Mouse (Mus musculus) midbrain, postnatal 0 days (tissue): ENCODE data around the gene Nrxn1. TPM values are rescaled to one million over a fixed set of nuclear protein-coding genes. Genes with fewer than 3 reads are reported as not detected.

Experiments
- ATAC-seq: fragments of 200-750 bp; cut with Nextera tagmentation; 2 replicates; pipeline ENCODE4 v1.8.0; 2017; ENCODE audit warnings: moderate number of reproducible peaks, mild to moderate bottlenecking, moderate TSS enrichment, moderate library complexity; ENCODE audit not compliant: low FRiP score
- DNase-seq: peaks from one replicate; pipeline ENCODE4 v3.0.0-alpha.2; 2015; ENCODE audit warnings: low spot score
- H3K27ac ChIP-seq: fragments of 300-500 bp; sonication (generic); 2 replicates; pipeline ENCODE4 v1.5.1; 2014; ENCODE audit warnings: low read depth, mild to moderate bottlenecking, low read length, mixed read lengths
- H3K27me3 ChIP-seq: fragments of 300-500 bp; sonication (generic); 2 replicates; pipeline ENCODE4 v1.6.1; 2014; ENCODE audit warnings: low read length, control low read depth, mixed read lengths; ENCODE audit not compliant: insufficient read depth
- H3K36me3 ChIP-seq: fragments of 300-500 bp; sonication (generic); 2 replicates; pipeline ENCODE4 v1.6.1; 2014; ENCODE audit warnings: low read length, control low read depth, mixed read lengths; ENCODE audit not compliant: insufficient read depth
- H3K4me1 ChIP-seq: fragments of 300-500 bp; sonication (generic); 2 replicates; pipeline ENCODE4 v1.6.1; 2014; ENCODE audit warnings: mild to moderate bottlenecking, control low read depth, antibody characterized with exemption, low read length, mixed read lengths; ENCODE audit not compliant: insufficient read depth
- H3K4me2 ChIP-seq: fragments of 300-500 bp; sonication (generic); 2 replicates; pipeline ENCODE4 v1.6.1; 2014; ENCODE audit warnings: low read depth, mild to moderate bottlenecking, low read length, mixed read lengths; ENCODE audit not compliant: poor library complexity, severe bottlenecking
- H3K4me3 ChIP-seq: fragments of 300-500 bp; sonication (generic); 2 replicates; pipeline ENCODE4 v1.5.1; 2014; ENCODE audit warnings: low read depth, mild to moderate bottlenecking, low read length, moderate library complexity
- H3K9ac ChIP-seq: fragments of 300-500 bp; sonication (generic); replicated peaks from 2 replicates; pipeline ENCODE4 v1.6.1; 2014; ENCODE audit warnings: mild to moderate bottlenecking, low read length, moderate library complexity, mixed read lengths; ENCODE audit not compliant: poor library complexity, severe bottlenecking
- H3K9me3 ChIP-seq: fragments of 300-500 bp; sonication (generic); 2 replicates; pipeline ENCODE4 v1.6.1; 2016; ENCODE audit warnings: low read length, control low read depth
- CTCF ChIP-seq: IDR thresholded peaks from 2 replicates; pipeline ENCODE4 v1.5.1; 2016; ENCODE audit warnings: antibody characterized with exemption, mild to moderate bottlenecking
- WGBS: fragments of 180-500 bp; shearing (Covaris S2); extraction: QIAGEN DNeasy Blood & Tissue Kit; methylation state at CpG from one replicate; pipeline ENCODE4 v1.1.7; 2014; 5-methylcytosine and 5-hydroxymethylcytosine counted together
- polyA plus RNA-seq: library from polyadenylated mRNA; unstranded; fragments of >200 nt; fragmentation: Nextera tagmentation; extraction: Ambion mirVana; gene quantifications from 2 replicates; pipeline ENCODE4 v1.2.1, GENCODE M21; 2015
- total RNA-seq: library from RNA; depleted of rRNA; stranded (reverse); fragments of >200 nt; gene quantifications from 2 replicates; pipeline ENCODE4 v1.2.3, GENCODE M21; 2014

The Nrxn1 gene
- total and polyA plus RNA-seq, 2 experiments from 2014 or later = 240 to 472 TPM

DNA sequence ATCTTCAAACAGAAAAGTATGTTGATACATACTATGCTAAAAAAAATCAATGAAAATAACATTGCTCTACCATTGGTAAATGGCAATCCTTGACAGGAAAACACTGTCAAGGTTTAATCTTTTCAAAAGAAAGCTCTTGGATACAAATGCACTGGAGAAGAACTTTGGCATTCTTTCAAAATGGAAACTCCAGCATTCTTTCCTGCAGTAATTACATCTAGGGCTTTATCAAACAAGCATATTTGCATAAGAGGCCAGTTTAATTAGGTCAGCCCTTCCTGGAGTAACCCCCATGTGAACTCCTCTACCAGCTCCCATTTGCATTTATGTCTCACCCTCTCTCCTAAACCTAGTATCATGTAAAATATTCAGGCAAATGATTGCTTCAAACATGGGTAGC is 696.5 kb downstream of the Nrxn1 start:
- Histone ChIP-seq H3K9me3 (no peaks in the 10 kb centered on the region), H3K4me2 (no peak overlapping the region), H3K4me1 (no peaks in the 10 kb centered on the region), H3K4me3 (no peak overlapping the region), H3K9ac (no peak overlapping the region), H3K27me3 (no peaks in the 10 kb centered on the region), H3K27ac (no peak overlapping the region), H3K36me3 (no peaks in the 10 kb centered on the region)
- TF ChIP-seq CTCF = no peak
- ATAC-seq (no peak), DNase-seq (no peak)

DNA sequence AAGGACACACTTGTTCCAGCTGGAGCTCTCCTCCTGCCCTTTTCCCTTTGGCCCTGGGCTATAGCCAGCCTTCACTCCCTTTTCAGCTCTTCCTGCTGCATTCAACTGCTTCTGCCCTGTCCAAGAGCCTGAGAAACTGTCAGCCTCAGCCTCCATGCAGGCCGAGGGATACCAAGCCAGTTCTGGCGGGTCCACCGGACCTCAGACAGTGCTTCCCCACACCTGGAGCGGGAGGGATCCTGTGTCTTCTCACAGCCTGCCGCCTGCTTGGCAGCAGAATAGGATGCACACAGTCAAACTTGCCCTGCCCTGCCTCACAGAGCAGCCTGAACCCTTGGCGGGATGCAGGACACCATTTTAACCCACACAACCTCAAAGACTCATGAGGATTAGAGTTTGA is 698.3 kb downstream of the Nrxn1 start:
- DNase-seq = no peak
- ATAC-seq = no peak

DNA sequence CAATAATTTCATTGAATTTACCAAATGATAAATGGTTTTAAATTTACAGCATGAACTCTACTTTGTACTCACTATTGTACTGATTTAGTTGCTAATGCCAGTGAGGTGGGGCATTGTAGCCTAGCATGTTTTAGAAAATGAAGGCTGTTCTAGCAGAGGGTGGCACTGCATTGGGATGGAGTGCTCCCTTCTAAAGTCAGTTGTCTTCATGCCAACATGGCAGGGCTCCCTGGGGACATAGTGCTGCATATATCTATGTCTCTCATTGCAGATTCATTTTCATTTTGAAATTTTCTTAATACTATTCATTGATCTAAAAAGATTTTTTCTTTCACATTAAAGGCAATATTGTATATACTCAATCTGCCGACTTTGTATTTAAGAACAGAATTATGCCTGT is 700.1 kb downstream of the Nrxn1 start:
- H3K4me3 ChIP-seq = no peak overlapping the region
- ATAC-seq (no peak), DNase-seq (no peak)
- 95% methylated on average over 1 of the region's 1 CpGs for WGBS
- H3K9me3 ChIP-seq = no peaks in the 10 kb centered on the region
- no peaks in the 10 kb centered on the region; the same call in 1 of the 2 replicates for H3K4me1 ChIP-seq
- H3K27ac ChIP-seq = no peak overlapping the region
- H3K36me3 ChIP-seq = no peaks in the 10 kb centered on the region
- H3K27me3 ChIP-seq = no peaks in the 10 kb centered on the region
- TF ChIP-seq CTCF = no peak
- no peak overlapping the region for H3K4me2 ChIP-seq
- no peak overlapping the region for H3K9ac ChIP-seq

More for the DNA sequence above, 698.3 kb downstream of the Nrxn1 start:
- Histone ChIP-seq H3K9ac (no peak overlapping the region), H3K4me2 (no peak overlapping the region), H3K9me3 (no peaks in the 10 kb centered on the region), H3K27ac (no peak overlapping the region), H3K36me3 (no peaks in the 10 kb centered on the region), H3K4me1 (no peaks in the 10 kb centered on the region; the same call in 1 of the 2 replicates), H3K27me3 (no peaks in the 10 kb centered on the region), H3K4me3 (no peak overlapping the region)
- no peak for TF ChIP-seq CTCF
- WGBS = 88% methylated on average over 6 of the region's 6 CpGs

DNA sequence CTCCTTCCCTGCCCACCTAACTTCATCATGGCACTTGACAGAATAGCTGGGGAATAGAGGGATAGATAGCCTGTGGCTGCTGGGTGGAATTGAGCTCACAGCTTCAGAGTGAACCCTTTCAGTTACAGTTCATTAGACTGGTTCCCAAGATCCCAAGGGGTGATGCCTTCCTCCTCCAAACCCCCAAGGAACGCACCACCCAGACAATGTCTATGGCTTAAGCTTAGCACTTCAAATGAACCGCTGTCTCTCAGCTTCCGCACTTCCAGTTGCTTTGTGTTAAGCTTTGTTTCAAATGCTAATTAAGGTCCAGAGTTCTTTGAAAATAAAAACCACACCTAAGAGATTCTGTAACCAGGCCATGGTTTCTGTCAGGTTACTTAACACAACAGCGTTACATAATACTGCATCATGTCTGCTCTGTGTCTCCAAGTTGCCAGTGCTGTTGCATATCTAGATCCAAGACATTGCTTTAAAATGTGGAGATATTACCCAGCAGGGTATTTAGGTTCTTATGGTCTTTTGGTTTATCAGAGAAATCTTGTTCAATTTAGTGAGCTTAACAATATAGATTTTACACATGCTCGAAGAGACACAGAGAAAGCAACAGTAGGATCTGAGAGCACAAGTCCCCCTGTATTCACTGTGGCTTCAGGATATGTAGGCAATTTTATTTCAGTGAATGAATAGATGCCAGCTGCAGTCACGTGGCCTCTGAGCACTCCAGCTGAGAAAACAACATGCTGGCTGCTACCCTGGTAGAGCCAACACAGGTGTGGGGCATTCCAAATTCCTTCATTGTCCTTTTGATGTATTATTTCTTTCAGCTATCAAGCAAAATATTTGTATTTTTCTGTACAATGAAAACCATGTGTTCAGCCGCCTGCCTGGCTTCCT is 702.3 kb downstream of the Nrxn1 start:
- peak; percentile 15 for DNase-seq

DNA sequence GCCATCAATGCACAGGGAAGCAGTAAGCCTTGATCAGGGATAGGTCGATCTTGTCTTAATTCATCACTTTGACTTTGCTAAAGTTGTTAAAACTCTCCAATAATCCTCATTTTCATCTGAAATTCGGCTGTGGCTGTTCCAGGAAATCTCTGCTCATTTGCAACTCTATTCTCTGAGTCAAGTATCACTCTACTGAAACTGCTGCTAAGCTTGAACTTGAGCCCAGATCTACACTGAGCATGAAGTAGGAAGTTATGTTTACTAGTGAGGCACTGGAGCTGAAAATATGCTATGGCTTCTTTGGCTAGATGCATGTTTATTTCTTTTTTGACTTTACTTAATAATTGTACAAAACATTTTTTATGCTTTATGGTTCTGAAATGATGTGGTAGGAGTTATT is 708.0 kb downstream of the Nrxn1 start:
- no peak for TF ChIP-seq CTCF
- H3K4me1 ChIP-seq = no peaks in the 10 kb centered on the region
- no peak overlapping the region for H3K4me2 ChIP-seq
- DNase-seq = no peak
- WGBS = 56% methylated on average over 2 of the region's 2 CpGs
- no peak overlapping the region for H3K27ac ChIP-seq
- H3K4me3 ChIP-seq = no peak overlapping the region
- H3K9ac ChIP-seq = no peak overlapping the region
- no peaks in the 10 kb centered on the region for H3K27me3 ChIP-seq
- no peaks in the 10 kb centered on the region for H3K36me3 ChIP-seq
- H3K9me3 ChIP-seq = no peaks in the 10 kb centered on the region
- no peak for ATAC-seq

More for the DNA sequence above, 702.3 kb downstream of the Nrxn1 start:
- 16% methylated on average over 7 of the region's 7 CpGs for WGBS
- no peak for TF ChIP-seq CTCF
- no peak overlapping the region for H3K9ac ChIP-seq
- H3K9me3 ChIP-seq = no peaks in the 10 kb centered on the region
- H3K36me3 ChIP-seq = no peaks in the 10 kb centered on the region
- no peak overlapping the region for H3K4me2 ChIP-seq
- H3K27ac ChIP-seq = peak overlapping the region; percentile 18; the same call in 1 of the 2 replicates
- ATAC-seq = no peak
- H3K27me3 ChIP-seq = no peaks in the 10 kb centered on the region
- no peak overlapping the region for H3K4me3 ChIP-seq
- no peaks in the 10 kb centered on the region; the same call in 1 of the 2 replicates for H3K4me1 ChIP-seq
